Mouse (Mus musculus) lung, postnatal 4 days (tissue): ENCODE data around the gene Mgat5.
A peak's percentile ranks its signal among the peaks of the same experiment; 100 is the strongest.

Experiments
- DNase-seq, 2 experiments: peaks; one replicate each; pipeline ENCODE4 v3.0.0; 2021

Mgat5 gene

GRCm38 (mm10) chr1:127396569-127397349 is 191.9 kb downstream of the Mgat5 start:
- DNase-seq, result no peak

GRCm38 (mm10) chr1:127397396-127397795 is 192.6 kb downstream of the Mgat5 start:
- DNase-seq, result no peak

GRCm38 (mm10) chr1:127398186-127398585 is 193.4 kb downstream of the Mgat5 start:
- no peak for DNase-seq

- DNase-seq, result no peak
These were observed 195.4 kb downstream of the Mgat5 start for GRCm38 (mm10) chr1:127400198-127400597.

- DNase-seq, result no peak
These were observed 195.9 kb downstream of the Mgat5 start for GRCm38 (mm10) chr1:127400666-127401065.

GRCm38 (mm10) chr1:127404655-127405054 is 199.8 kb downstream of the Mgat5 start:
- DNase-seq, result no peak

GRCm38 (mm10) chr1:127408957-127409423 is 204.2 kb downstream of the Mgat5 start:
- peak in 1 of 2 experiments; percentile 16 for DNase-seq

GRCm38 (mm10) chr1:127409512-127409911 is 204.7 kb downstream of the Mgat5 start:
- no peak for DNase-seq

- DNase-seq, result no peak
These were observed 209.7 kb downstream of the Mgat5 start for GRCm38 (mm10) chr1:127414500-127414899.

- DNase-seq, result no peak
These were observed 211.1 kb downstream of the Mgat5 start for GRCm38 (mm10) chr1:127415896-127416295.

GRCm38 (mm10) chr1:127416971-127417370 is 212.2 kb downstream of the Mgat5 start:
- DNase-seq, result no peak

- no peak for DNase-seq
These were observed 214.2 kb downstream of the Mgat5 start for GRCm38 (mm10) chr1:127418916-127419575.

GRCm38 (mm10) chr1:127419581-127419980 is 214.8 kb downstream of the Mgat5 start:
- DNase-seq, result no peak

- DNase-seq, result no peak
These were observed 215.6 kb downstream of the Mgat5 start for GRCm38 (mm10) chr1:127420383-127420782.

GRCm38 (mm10) chr1:127420795-127421194 is 216.0 kb downstream of the Mgat5 start:
- no peak for DNase-seq

- no peak for DNase-seq
These were observed 217.8 kb downstream of the Mgat5 start for GRCm38 (mm10) chr1:127422565-127422964.

GRCm38 (mm10) chr1:127425021-127425532 is 220.3 kb downstream of the Mgat5 start:
- DNase-seq, result peak; percentile 41 to 53

GRCm38 (mm10) chr1:127430290-127430689 is 225.5 kb downstream of the Mgat5 start:
- no peak for DNase-seq

- DNase-seq, result no peak
These were observed 230.0 kb downstream of the Mgat5 start for GRCm38 (mm10) chr1:127434829-127435228.

GRCm38 (mm10) chr1:127437091-127437490 is 232.3 kb downstream of the Mgat5 start:
- DNase-seq, result no peak

GRCm38 (mm10) chr1:127439452-127439891 is 234.7 kb downstream of the Mgat5 start:
- DNase-seq, result no peak

GRCm38 (mm10) chr1:127441007-127441406 is 236.2 kb downstream of the Mgat5 start:
- no peak for DNase-seq

- no peak for DNase-seq
These were observed 236.9 kb downstream of the Mgat5 start for GRCm38 (mm10) chr1:127441736-127442135.
